10 mouse cellular contexts compared by ENCODE assay signal in the genomic region with DNA sequence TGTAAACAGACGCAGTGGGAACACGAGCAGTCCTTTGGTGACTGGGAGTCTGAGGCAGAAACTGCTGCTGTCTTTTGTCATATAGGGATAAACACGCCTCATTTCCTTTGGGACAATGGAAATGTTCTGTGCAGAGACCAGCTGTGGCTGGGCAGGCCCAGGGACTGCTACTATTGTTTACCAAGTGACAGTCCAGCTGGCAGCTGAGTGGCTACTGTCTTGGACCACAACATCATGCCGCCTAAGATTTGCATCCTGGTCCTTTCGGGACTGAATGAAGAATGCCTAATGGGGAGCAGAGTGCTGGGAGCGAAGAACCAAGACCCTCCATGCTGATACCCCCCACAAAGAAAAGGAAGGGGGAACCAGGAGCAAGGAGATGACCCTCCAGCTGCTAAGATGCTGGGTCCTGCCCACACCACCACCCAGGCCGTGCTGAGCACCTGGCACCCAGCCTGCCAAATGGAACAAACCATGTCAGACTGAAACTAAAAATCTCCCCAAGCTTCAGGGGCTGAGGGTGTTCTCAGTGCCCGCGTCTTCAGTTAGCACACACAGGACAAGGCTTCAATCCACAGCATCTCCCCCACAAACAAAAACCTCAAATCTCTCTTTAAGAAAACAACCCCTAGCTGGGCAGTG. TPM values are rescaled to one million over a fixed set of nuclear protein-coding genes. Genes with fewer than 3 reads are reported as not detected.
A peak's percentile ranks its signal among the peaks of the same experiment; 100 is the strongest.
DNase-seq lines count a peak whose midpoint lies in the region; ATAC-seq and TF ChIP-seq lines count a peak whose summit lies in the region.
"Had no signal": no experiment of that assay in that cellular context is flagged by ENCODE, and none has a peak within 500 bp of the region (broad histone marks: within the 10 kb centered on the region; RNA-seq: fewer than 3 reads in every experiment).

No protein-coding gene starts in this region.

- no peak for TF ChIP-seq POLR2A in cortical plate, adult 2 months (IDR thresholded peaks at IDR 0.05; ENCODE audit: extremely low read depth, insufficient read depth, low read length)
- no peak for TF ChIP-seq POLR2A in heart, adult 2 months (IDR thresholded peaks at IDR 0.05; ENCODE audit: insufficient read depth, low read depth, low read length)

- WGBS in heart, postnatal 0 days, result 66% methylated on average over 9 of the region's 9 CpGs
- 40% methylated on average over 9 of the region's 9 CpGs for WGBS in hindbrain, embryonic 10.5 days
- WGBS in midbrain, embryonic 13.5 days, result 16% methylated on average over 9 of the region's 9 CpGs
- 65% methylated on average over 9 of the region's 9 CpGs for WGBS in liver, embryonic 12.5 days (ENCODE audit: insufficient replicate concordance)
- WGBS in heart, adult 2 months, result 61% methylated on average over 9 of the region's 9 CpGs
- 55% methylated on average over 9 of the region's 9 CpGs for WGBS in intestine, embryonic 16.5 days

- no peak for TF ChIP-seq CTCF in heart, postnatal 0 days (IDR thresholded peaks at IDR 0.05; ENCODE audit: low read depth)
- no peak for TF ChIP-seq CTCF in cortical plate, adult 2 months (IDR thresholded peaks at IDR 0.05; ENCODE audit: extremely low read depth, insufficient read depth, low read length)
- TF ChIP-seq CTCF in heart, adult 2 months (IDR thresholded peaks at IDR 0.05), result no peak

- H3K4me1 ChIP-seq in heart, postnatal 0 days (ENCODE audit: control insufficient read depth, insufficient read depth), result no peaks in the 10 kb centered on the region
- no peaks in the 10 kb centered on the region for H3K4me1 ChIP-seq in cortical plate, adult 2 months (ENCODE audit: control insufficient read depth, insufficient read depth, low read length)
- peaks cover 89% of the 10 kb centered on the region for H3K4me1 ChIP-seq in hindbrain, embryonic 10.5 days (replicated peaks)
- peaks cover 82% of the 10 kb centered on the region for H3K4me1 ChIP-seq in midbrain, embryonic 13.5 days (replicated peaks)
- peaks cover 10% of the 10 kb centered on the region for H3K4me1 ChIP-seq in liver, embryonic 12.5 days
- H3K4me1 ChIP-seq in heart, adult 2 months (ENCODE audit: control insufficient read depth, insufficient read depth, low read length), result no peaks in the 10 kb centered on the region
- peaks cover 11% of the 10 kb centered on the region for H3K4me1 ChIP-seq in intestine, embryonic 16.5 days (ENCODE audit: control insufficient read depth, insufficient read depth, low read length)

- no peak overlapping the region for H3K4me3 ChIP-seq in heart, postnatal 0 days (ENCODE audit: low read depth, low read length)
- H3K4me3 ChIP-seq in cortical plate, adult 2 months (ENCODE audit: insufficient read depth, low read length), result peak overlapping the region; percentile 12; the same call in 1 of the 2 replicates
- peak overlapping the region; percentile 96 for H3K4me3 ChIP-seq in hindbrain, embryonic 10.5 days
- peak overlapping the region; percentile 16; the same call in 1 of the 2 replicates for H3K4me3 ChIP-seq in midbrain, embryonic 13.5 days (replicated peaks)
- no peak overlapping the region for H3K4me3 ChIP-seq in liver, embryonic 12.5 days
- no peak overlapping the region for H3K4me3 ChIP-seq in heart, adult 2 months
- no peak overlapping the region for H3K4me3 ChIP-seq in intestine, embryonic 16.5 days (ENCODE audit: low read length)
- H3K4me3 ChIP-seq: limb, embryonic 10.5 days had no signal

- H3K4me2 ChIP-seq in heart, postnatal 0 days (ENCODE audit: low read depth, low read length), result no peak overlapping the region
- H3K4me2 ChIP-seq in midbrain, embryonic 13.5 days (replicated peaks), result peak overlapping the region; percentile 94
- H3K4me2 ChIP-seq in liver, embryonic 12.5 days, result no peak overlapping the region
- no peak overlapping the region for H3K4me2 ChIP-seq in intestine, embryonic 16.5 days (ENCODE audit: low read depth, low read length)

- H3K27ac ChIP-seq in heart, postnatal 0 days (ENCODE audit: low read depth), result no peak overlapping the region
- H3K27ac ChIP-seq in cortical plate, adult 2 months (ENCODE audit: insufficient read depth, low read length), result peak overlapping the region; percentile 43; the same call in 1 of the 2 replicates
- peak overlapping the region; percentile 97 for H3K27ac ChIP-seq in hindbrain, embryonic 10.5 days
- peak overlapping the region; percentile 91 for H3K27ac ChIP-seq in midbrain, embryonic 13.5 days
- no peak overlapping the region for H3K27ac ChIP-seq in liver, embryonic 12.5 days
- no peak overlapping the region for H3K27ac ChIP-seq in heart, adult 2 months
- no peak overlapping the region for H3K27ac ChIP-seq in intestine, embryonic 16.5 days (ENCODE audit: low read length)
- H3K27ac ChIP-seq: limb, embryonic 10.5 days had no signal

- intact Hi-C loops in heart, postnatal 25 days (cut with DNase I), result no loop called here
- intact Hi-C loops in heart, adult 2 months (cut with DNase I), result no loop called here

- TF ChIP-seq EP300 in heart, postnatal 0 days (IDR thresholded peaks at IDR 0.05; ENCODE audit: low read depth), result no peak
- TF ChIP-seq EP300 in heart, adult 2 months (IDR thresholded peaks at IDR 0.05; ENCODE audit: insufficient read depth, low read depth, low read length), result no peak

- DNase-seq in heart, postnatal 0 days (ENCODE audit: low spot score), result no peak
- DNase-seq in heart, postnatal 25 days (ENCODE audit: low spot score), result no peak
- DNase-seq in hindbrain, embryonic 10.5 days (ENCODE audit: low spot score), result peak; percentile 73
- DNase-seq in heart, adult 2 months, result no peak
- DNase-seq: gastrocnemius, postnatal 10 days had no signal

- H3K79me2 ChIP-seq in heart, adult 2 months (replicated peaks; ENCODE audit: control insufficient read depth, insufficient read depth, low read length), result no peaks in the 10 kb centered on the region

- no peak overlapping the region for H3K9ac ChIP-seq in heart, postnatal 0 days (replicated peaks; ENCODE audit: low read depth, low read length)
- H3K9ac ChIP-seq in midbrain, embryonic 13.5 days (replicated peaks), result peak overlapping the region; percentile 51
- H3K9ac ChIP-seq in liver, embryonic 12.5 days, result no peak overlapping the region
- no peak overlapping the region for H3K9ac ChIP-seq in heart, adult 2 months (ENCODE audit: low read depth, low read length)
- no peak overlapping the region for H3K9ac ChIP-seq in intestine, embryonic 16.5 days (ENCODE audit: low read depth, low read length)

- peak; percentile 25; the same call in 1 of the 2 replicates for ATAC-seq in heart, postnatal 0 days (ENCODE audit: insufficient read depth, low read depth)
- ATAC-seq in midbrain, embryonic 13.5 days, result peak; percentile 67
- no peak for ATAC-seq in liver, embryonic 12.5 days
- no peak for ATAC-seq in intestine, embryonic 16.5 days

- H3K36me3 ChIP-seq in heart, postnatal 0 days (replicated peaks; ENCODE audit: control insufficient read depth, insufficient read depth, low read length), result no peaks in the 10 kb centered on the region
- peaks cover 5% of the 10 kb centered on the region; the same call in 1 of the 2 replicates for H3K36me3 ChIP-seq in hindbrain, embryonic 10.5 days
- no peaks in the 10 kb centered on the region for H3K36me3 ChIP-seq in midbrain, embryonic 13.5 days
- H3K36me3 ChIP-seq in liver, embryonic 12.5 days, result no peaks in the 10 kb centered on the region
- H3K36me3 ChIP-seq in heart, adult 2 months (ENCODE audit: control insufficient read depth, insufficient read depth, low read length), result no peaks in the 10 kb centered on the region
- H3K36me3 ChIP-seq in intestine, embryonic 16.5 days (ENCODE audit: control insufficient read depth, insufficient read depth, low read length), result no peaks in the 10 kb centered on the region
- H3K36me3 ChIP-seq: limb, embryonic 10.5 days had no signal

- H3K27me3 ChIP-seq in heart, postnatal 0 days (ENCODE audit: control insufficient read depth, insufficient read depth, low read length), result peaks cover 21% of the 10 kb centered on the region
- no peaks in the 10 kb centered on the region for H3K27me3 ChIP-seq in hindbrain, embryonic 10.5 days (ENCODE audit: insufficient read depth, poor library complexity, severe bottlenecking)
- no peaks in the 10 kb centered on the region for H3K27me3 ChIP-seq in midbrain, embryonic 13.5 days
- peaks cover 64% of the 10 kb centered on the region for H3K27me3 ChIP-seq in liver, embryonic 12.5 days (replicated peaks)
- H3K27me3 ChIP-seq in heart, adult 2 months (ENCODE audit: control insufficient read depth, insufficient read depth, low read length), result no peaks in the 10 kb centered on the region
- H3K27me3 ChIP-seq in intestine, embryonic 16.5 days (replicated peaks; ENCODE audit: control insufficient read depth, insufficient read depth, low read length), result peaks cover 22% of the 10 kb centered on the region

- H3K9me3 ChIP-seq in heart, postnatal 0 days (replicated peaks; ENCODE audit: control insufficient read depth, low read length), result no peaks in the 10 kb centered on the region
- H3K9me3 ChIP-seq in hindbrain, embryonic 10.5 days, result no peaks in the 10 kb centered on the region
- H3K9me3 ChIP-seq in midbrain, embryonic 13.5 days, result no peaks in the 10 kb centered on the region
- H3K9me3 ChIP-seq in liver, embryonic 12.5 days (replicated peaks), result no peaks in the 10 kb centered on the region
- H3K9me3 ChIP-seq in intestine, embryonic 16.5 days (ENCODE audit: control insufficient read depth, low read length), result no peaks in the 10 kb centered on the region
- H3K9me3 ChIP-seq: limb, embryonic 10.5 days had no signal

RNA-seq across cellular contexts. Expression of gene Mtcl1, which starts 5.4 kb away (rescaled TPM):
- 2.6 and 5.6 TPM in 2 replicates for total RNA-seq in heart, postnatal 0 days (2014; rRNA removed; ENCODE audit: low replicate concordance)
- 0.57 and 0.71 TPM in 2 replicates for polyA plus RNA-seq in heart, postnatal 0 days (2015; fragmentation: Nextera tagmentation; extraction: Ambion mirVana)
- total RNA-seq in heart, postnatal 25 days (2021), result 1 to 10 TPM; 4.2 to 6.0 TPM
- 46.6 and 47.8 TPM in 2 replicates for polyA plus RNA-seq in cortical plate, adult 2 months (2012; rRNA removed)
- 52.8 and 89.7 TPM in 2 replicates for polyA plus RNA-seq in hindbrain, embryonic 10.5 days (2016; fragmentation: Nextera tagmentation; extraction: Ambion mirVana)
- polyA plus RNA-seq in midbrain, embryonic 13.5 days (2015; fragmentation: Nextera tagmentation; extraction: Ambion mirVana), result 50.0 and 56.8 TPM in 2 replicates
- polyA plus RNA-seq in liver, embryonic 12.5 days (2016; fragmentation: Nextera tagmentation; extraction: Ambion mirVana), result 0.60 and 0.75 TPM in 2 replicates
- total RNA-seq in heart, adult 2 months (2021), result 1 to 10 TPM; 5.9 to 6.8 TPM
- polyA plus RNA-seq in heart, adult 2 months (2012; rRNA removed), result 1.5 TPM in 2 replicates
- 4.0 and 4.1 TPM in 2 replicates for polyA plus RNA-seq in intestine, embryonic 16.5 days (2015; fragmentation: Nextera tagmentation; extraction: Ambion mirVana)

Comparison
In these comparisons a context has a peak if more than half of its experiments do, and no peak if none do; other contexts are left out.
1. ATAC-seq: peak in heart, postnatal 0 days (single experiment) and midbrain, embryonic 13.5 days (single experiment); none in liver, embryonic 12.5 days (single experiment) and intestine, embryonic 16.5 days (single experiment).
2. H3K27ac ChIP-seq: peak in cortical plate, adult 2 months (single experiment), hindbrain, embryonic 10.5 days (single experiment) and midbrain, embryonic 13.5 days (single experiment); none in heart, postnatal 0 days (single experiment), liver, embryonic 12.5 days (single experiment), heart, adult 2 months (single experiment) and intestine, embryonic 16.5 days (single experiment).
3. H3K4me3 ChIP-seq: peak in cortical plate, adult 2 months (single experiment), hindbrain, embryonic 10.5 days (single experiment) and midbrain, embryonic 13.5 days (single experiment); none in heart, postnatal 0 days (single experiment), liver, embryonic 12.5 days (single experiment), heart, adult 2 months (single experiment) and intestine, embryonic 16.5 days (single experiment).